Mouse (Mus musculus) spleen, embryonic (tissue): ENCODE measurements around the gene Rapgef2.
"Not testable (repeated sequence)": the region's sequence is repeated elsewhere in the genome, so short reads cannot be mapped to it uniquely, and the experiment has no call there.

Experiments used
- CTCF ChIA-PET: fragments of 350-600 bp; sonication (Branson Sonifier 250); formaldehyde crosslinking; loops from one replicate; lab custom pipeline; 2022; lab: Charles Lee

Rapgef2 gene

GRCm38 (mm10) chr3:79110153-79110552 lies 176.2 kb downstream of the Rapgef2 start:
- CTCF ChIA-PET: no interaction called here

- CTCF ChIA-PET: no interaction called here
Observed at GRCm38 (mm10) chr3:79108246-79108645, 178.1 kb downstream of the Rapgef2 start.

GRCm38 (mm10) chr3:79106360-79106759 lies 180.0 kb downstream of the Rapgef2 start:
- CTCF ChIA-PET: interaction anchor here (0.6 kb wide), 1 partner anchor 124 kb away, joined by 3 read pairs; no protein-coding TSS in a partner anchor

GRCm38 (mm10) chr3:79103604-79104003 lies 182.7 kb downstream of the Rapgef2 start:
- CTCF ChIA-PET: no interaction called here

- CTCF ChIA-PET: no interaction called here
Observed at GRCm38 (mm10) chr3:79101737-79102136, 184.6 kb downstream of the Rapgef2 start.

GRCm38 (mm10) chr3:79100831-79101230 lies 185.5 kb downstream of the Rapgef2 start:
- CTCF ChIA-PET: no interaction called here

GRCm38 (mm10) chr3:79089091-79089490 lies 197.2 kb downstream of the Rapgef2 start:
- CTCF ChIA-PET: no interaction called here

GRCm38 (mm10) chr3:79088461-79088860 lies 197.9 kb downstream of the Rapgef2 start:
- CTCF ChIA-PET: no interaction called here

GRCm38 (mm10) chr3:79086282-79086681 lies 200.0 kb downstream of the Rapgef2 start:
- CTCF ChIA-PET: no interaction called here

GRCm38 (mm10) chr3:79083881-79084280 lies 202.4 kb downstream of the Rapgef2 start:
- CTCF ChIA-PET: no interaction called here

- CTCF ChIA-PET: interaction anchor here (0.8 kb wide), 1 partner anchor 10 kb away, joined by 3 read pairs; no protein-coding TSS in a partner anchor
Observed at GRCm38 (mm10) chr3:79083030-79083429, 203.3 kb downstream of the Rapgef2 start.

- CTCF ChIA-PET: no interaction called here
Observed at GRCm38 (mm10) chr3:79079076-79079475, 207.2 kb downstream of the Rapgef2 start.

GRCm38 (mm10) chr3:79074970-79075369 lies 211.3 kb downstream of the Rapgef2 start:
- CTCF ChIA-PET: no interaction called here

GRCm38 (mm10) chr3:79073541-79074244 lies 212.6 kb downstream of the Rapgef2 start:
- CTCF ChIA-PET: no interaction called here

GRCm38 (mm10) chr3:79071561-79071960 lies 214.8 kb downstream of the Rapgef2 start:
- CTCF ChIA-PET: no interaction called here

GRCm38 (mm10) chr3:79069891-79070290 lies 216.4 kb downstream of the Rapgef2 start:
- CTCF ChIA-PET: no interaction called here

- CTCF ChIA-PET: no interaction called here
Observed at GRCm38 (mm10) chr3:79068976-79069375, 217.3 kb downstream of the Rapgef2 start.

GRCm38 (mm10) chr3:79066455-79067055 lies 219.8 kb downstream of the Rapgef2 start:
- CTCF ChIA-PET: no interaction called here

GRCm38 (mm10) chr3:79064096-79064495 lies 222.2 kb downstream of the Rapgef2 start:
- CTCF ChIA-PET: no interaction called here

- CTCF ChIA-PET: no interaction called here
Observed at GRCm38 (mm10) chr3:79061426-79061825, 224.9 kb downstream of the Rapgef2 start.

GRCm38 (mm10) chr3:79058491-79058890 lies 227.8 kb downstream of the Rapgef2 start:
- CTCF ChIA-PET: not testable (repeated sequence)

GRCm38 (mm10) chr3:79045251-79045650 lies 241.1 kb downstream of the Rapgef2 start:
- CTCF ChIA-PET: no interaction called here

- CTCF ChIA-PET: no interaction called here
Observed at GRCm38 (mm10) chr3:79042973-79043372, 243.3 kb downstream of the Rapgef2 start.
